Mouse (Mus musculus): ENCODE measurements around the gene Cant1. TPM values are rescaled to one million over a fixed set of nuclear protein-coding genes. Genes with fewer than 3 reads are reported as not detected.

Cant1 gene
- polyA plus RNA-seq, 1 experiment from 2014 or later: 32.3 TPM

GRCm38 (mm10) chr11:118374506-118374905, 44.4 kb downstream of the Cant1 start:
- no peak for ATAC-seq (ENCODE audit: low FRiP score, low TSS enrichment)
- H3K27me3 ChIP-seq (ENCODE audit: control insufficient read depth, insufficient read depth, low read length): no peaks in the 10 kb centered on the region
- TF ChIP-seq EP300 (optimal IDR thresholded peaks at IDR 0.05): no peak
- H3K4me2 ChIP-seq (replicated peaks; ENCODE audit: low read depth): no peak overlapping the region
- H3K4me3 ChIP-seq (ENCODE audit: low read depth, low read length): no peak overlapping the region
- no peaks in the 10 kb centered on the region for H3K9me3 ChIP-seq (ENCODE audit: control insufficient read depth, low read length)
- H3K9ac ChIP-seq (ENCODE audit: low read length): no peak overlapping the region
- no peaks in the 10 kb centered on the region for H3K36me3 ChIP-seq (ENCODE audit: control insufficient read depth, insufficient read depth, low read length)
- DNase-seq (ENCODE audit: low spot score): no peak
- H3K27ac ChIP-seq (replicated peaks): no peak overlapping the region
- WGBS: 73% methylated on average over 5 of the region's 5 CpGs
- no peaks in the 10 kb centered on the region for H3K4me1 ChIP-seq (replicated peaks; ENCODE audit: control insufficient read depth, insufficient read depth)

- Histone ChIP-seq H3K9me3 (ENCODE audit: control insufficient read depth, low read length) (no peaks in the 10 kb centered on the region), H3K4me1 (replicated peaks; ENCODE audit: control insufficient read depth, insufficient read depth) (no peaks in the 10 kb centered on the region), H3K27me3 (ENCODE audit: control insufficient read depth, insufficient read depth, low read length) (no peaks in the 10 kb centered on the region), H3K4me2 (replicated peaks; ENCODE audit: low read depth) (no peak overlapping the region), H3K9ac (ENCODE audit: low read length) (peak overlapping the region; percentile 35; the same call in 1 of the 2 replicates), H3K4me3 (ENCODE audit: low read depth, low read length) (no peak overlapping the region), H3K36me3 (ENCODE audit: control insufficient read depth, insufficient read depth, low read length) (no peaks in the 10 kb centered on the region), H3K27ac (replicated peaks) (0 out of 2 replicates have a peak overlapping the region, but pooled peaks have one; percentile 35)
- DNase-seq (ENCODE audit: low spot score): no peak
- ATAC-seq (ENCODE audit: low FRiP score, low TSS enrichment): no peak
- WGBS: 42% methylated on average over 7 of the region's 7 CpGs
- no peak for TF ChIP-seq EP300 (optimal IDR thresholded peaks at IDR 0.05)
- TF ChIP-seq CTCF (IDR thresholded peaks at IDR 0.05; ENCODE audit: low read depth): no peak
Observed at GRCm38 (mm10) chr11:118372641-118373040, 46.2 kb downstream of the Cant1 start.

GRCm38 (mm10) chr11:118371876-118372275, 47.0 kb downstream of the Cant1 start:
- H3K9me3 ChIP-seq (ENCODE audit: control insufficient read depth, low read length): no peaks in the 10 kb centered on the region
- H3K9ac ChIP-seq (ENCODE audit: low read length): no peak overlapping the region
- no peak overlapping the region for H3K4me2 ChIP-seq (replicated peaks; ENCODE audit: low read depth)
- H3K36me3 ChIP-seq (ENCODE audit: control insufficient read depth, insufficient read depth, low read length): no peaks in the 10 kb centered on the region
- TF ChIP-seq CTCF (IDR thresholded peaks at IDR 0.05; ENCODE audit: low read depth) (no peak), EP300 (optimal IDR thresholded peaks at IDR 0.05) (no peak)
- no peak for DNase-seq (ENCODE audit: low spot score)
- no peaks in the 10 kb centered on the region for H3K4me1 ChIP-seq (replicated peaks; ENCODE audit: control insufficient read depth, insufficient read depth)
- 72% methylated on average over 7 of the region's 7 CpGs for WGBS
- no peak overlapping the region for H3K27ac ChIP-seq (replicated peaks)
- no peaks in the 10 kb centered on the region for H3K27me3 ChIP-seq (ENCODE audit: control insufficient read depth, insufficient read depth, low read length)
- no peak overlapping the region for H3K4me3 ChIP-seq (ENCODE audit: low read depth, low read length)
- ATAC-seq (ENCODE audit: low FRiP score, low TSS enrichment): no peak; the same call in 1 of the 2 replicates

- Histone ChIP-seq H3K4me1 (replicated peaks; ENCODE audit: control insufficient read depth, insufficient read depth) (no peaks in the 10 kb centered on the region), H3K27me3 (ENCODE audit: control insufficient read depth, insufficient read depth, low read length) (no peaks in the 10 kb centered on the region), H3K9me3 (ENCODE audit: control insufficient read depth, low read length) (no peaks in the 10 kb centered on the region), H3K4me2 (replicated peaks; ENCODE audit: low read depth) (no peak overlapping the region), H3K36me3 (ENCODE audit: control insufficient read depth, insufficient read depth, low read length) (no peaks in the 10 kb centered on the region), H3K9ac (ENCODE audit: low read length) (no peak overlapping the region), H3K4me3 (ENCODE audit: low read depth, low read length) (no peak overlapping the region), H3K27ac (replicated peaks) (no peak overlapping the region)
- TF ChIP-seq CTCF (IDR thresholded peaks at IDR 0.05; ENCODE audit: low read depth) (no peak), EP300 (optimal IDR thresholded peaks at IDR 0.05) (no peak)
- WGBS: 68% methylated on average over 8 of the region's 8 CpGs
- DNase-seq (ENCODE audit: low spot score) (no peak), ATAC-seq (ENCODE audit: low FRiP score, low TSS enrichment) (no peak)
Observed at GRCm38 (mm10) chr11:118369657-118370056, 49.2 kb downstream of the Cant1 start.

- Histone ChIP-seq H3K36me3 (ENCODE audit: control insufficient read depth, insufficient read depth, low read length) (no peaks in the 10 kb centered on the region), H3K9me3 (ENCODE audit: control insufficient read depth, low read length) (no peaks in the 10 kb centered on the region), H3K27me3 (ENCODE audit: control insufficient read depth, insufficient read depth, low read length) (no peaks in the 10 kb centered on the region), H3K4me3 (ENCODE audit: low read depth, low read length) (no peak overlapping the region), H3K27ac (replicated peaks) (no peak overlapping the region), H3K9ac (ENCODE audit: low read length) (no peak overlapping the region), H3K4me2 (replicated peaks; ENCODE audit: low read depth) (no peak overlapping the region), H3K4me1 (replicated peaks; ENCODE audit: control insufficient read depth, insufficient read depth) (no peaks in the 10 kb centered on the region)
- TF ChIP-seq CTCF (IDR thresholded peaks at IDR 0.05; ENCODE audit: low read depth) (no peak), EP300 (optimal IDR thresholded peaks at IDR 0.05) (no peak)
- no peak for ATAC-seq (ENCODE audit: low FRiP score, low TSS enrichment)
- DNase-seq (ENCODE audit: low spot score): no peak
- WGBS: 67% methylated on average over 5 of the region's 5 CpGs
Observed at GRCm38 (mm10) chr11:118369251-118369650, 49.6 kb downstream of the Cant1 start.

- 63% methylated on average over 3 of the region's 3 CpGs for WGBS
- no peaks in the 10 kb centered on the region for H3K27me3 ChIP-seq (ENCODE audit: control insufficient read depth, insufficient read depth, low read length)
- H3K9ac ChIP-seq (ENCODE audit: low read length): no peak overlapping the region
- peaks cover 6% of the 10 kb centered on the region for H3K4me1 ChIP-seq (replicated peaks; ENCODE audit: control insufficient read depth, insufficient read depth)
- no peaks in the 10 kb centered on the region for H3K9me3 ChIP-seq (ENCODE audit: control insufficient read depth, low read length)
- TF ChIP-seq EP300 (optimal IDR thresholded peaks at IDR 0.05): no peak
- TF ChIP-seq CTCF (IDR thresholded peaks at IDR 0.05; ENCODE audit: low read depth): peak; percentile 66
- no peak overlapping the region for H3K4me3 ChIP-seq (ENCODE audit: low read depth, low read length)
- no peaks in the 10 kb centered on the region for H3K36me3 ChIP-seq (ENCODE audit: control insufficient read depth, insufficient read depth, low read length)
- no peak for ATAC-seq (ENCODE audit: low FRiP score, low TSS enrichment)
- peak; percentile 41 for DNase-seq (ENCODE audit: low spot score)
- H3K4me2 ChIP-seq (replicated peaks; ENCODE audit: low read depth): no peak overlapping the region
- H3K27ac ChIP-seq (replicated peaks): no peak overlapping the region
Observed at GRCm38 (mm10) chr11:118368330-118368729, 50.6 kb downstream of the Cant1 start.
